Mouse (Mus musculus) forebrain, embryonic 15.5 days (tissue): Measurements from ENCODE around the gene Olfr698. TPM values are rescaled to one million over a fixed set of nuclear protein-coding genes. Genes with fewer than 3 reads are reported as not detected.

ENCODE experiments used
- polyA plus RNA-seq: library from polyadenylated mRNA; unstranded; fragments of >200 nt; fragmentation: Nextera tagmentation; extraction: Ambion mirVana; gene quantifications from 2 replicates; pipeline ENCODE4 v1.2.1, GENCODE M21; 2015

The Olfr698 gene
- polyA plus RNA-seq, 1 experiment from 2014 or later = not detected

Other genes with a start within 250 kb of the Olfr698 start
- not detected in 2 replicates for gene Olfr693, start 74.8 kb downstream of the Olfr698 start, polyA plus RNA-seq
- gene Olfr694, start 63.6 kb downstream of the Olfr698 start, polyA plus RNA-seq = not detected in 2 replicates
- not detected in 2 replicates for gene Olfr695, start 39.0 kb downstream of the Olfr698 start, polyA plus RNA-seq
- not detected in 2 replicates for gene Olfr697, start 13.0 kb downstream of the Olfr698 start, polyA plus RNA-seq
- gene Olfr699, start 37.8 kb upstream of the Olfr698 start, polyA plus RNA-seq = not detected in 2 replicates
- gene Olfr700, start 53.4 kb upstream of the Olfr698 start, polyA plus RNA-seq = not detected in 2 replicates
- not detected in 2 replicates for gene Olfr701, start 58.7 kb upstream of the Olfr698 start, polyA plus RNA-seq
- gene Olfr702, start 78.5 kb upstream of the Olfr698 start, polyA plus RNA-seq = not detected in 2 replicates
- gene Olfr703, start 88.0 kb upstream of the Olfr698 start, polyA plus RNA-seq = not detected in 2 replicates
- gene Olfr704, start 107.8 kb upstream of the Olfr698 start, polyA plus RNA-seq = not detected in 2 replicates
- gene Olfr705, start 121.5 kb upstream of the Olfr698 start, polyA plus RNA-seq = not detected in 2 replicates
- not detected in 2 replicates for gene Olfr706, start 132.8 kb upstream of the Olfr698 start, polyA plus RNA-seq
- not detected in 2 replicates for gene Olfr707, start 145.8 kb upstream of the Olfr698 start, polyA plus RNA-seq
- gene Olfr1532-ps1, start 152.6 kb upstream of the Olfr698 start, polyA plus RNA-seq = not detected in 2 replicates
- gene Olfr709-ps1, start 176.8 kb upstream of the Olfr698 start, polyA plus RNA-seq = not detected in 2 replicates
- gene Olfr710, start 192.9 kb upstream of the Olfr698 start, polyA plus RNA-seq = not detected in 2 replicates
- gene Olfr6, start 208.5 kb upstream of the Olfr698 start, polyA plus RNA-seq = not detected in 2 replicates
- not detected in 2 replicates for gene Olfr711, start 220.1 kb upstream of the Olfr698 start, polyA plus RNA-seq